ENCODE assay signal across 9 mouse cellular contexts in the genomic region with DNA sequence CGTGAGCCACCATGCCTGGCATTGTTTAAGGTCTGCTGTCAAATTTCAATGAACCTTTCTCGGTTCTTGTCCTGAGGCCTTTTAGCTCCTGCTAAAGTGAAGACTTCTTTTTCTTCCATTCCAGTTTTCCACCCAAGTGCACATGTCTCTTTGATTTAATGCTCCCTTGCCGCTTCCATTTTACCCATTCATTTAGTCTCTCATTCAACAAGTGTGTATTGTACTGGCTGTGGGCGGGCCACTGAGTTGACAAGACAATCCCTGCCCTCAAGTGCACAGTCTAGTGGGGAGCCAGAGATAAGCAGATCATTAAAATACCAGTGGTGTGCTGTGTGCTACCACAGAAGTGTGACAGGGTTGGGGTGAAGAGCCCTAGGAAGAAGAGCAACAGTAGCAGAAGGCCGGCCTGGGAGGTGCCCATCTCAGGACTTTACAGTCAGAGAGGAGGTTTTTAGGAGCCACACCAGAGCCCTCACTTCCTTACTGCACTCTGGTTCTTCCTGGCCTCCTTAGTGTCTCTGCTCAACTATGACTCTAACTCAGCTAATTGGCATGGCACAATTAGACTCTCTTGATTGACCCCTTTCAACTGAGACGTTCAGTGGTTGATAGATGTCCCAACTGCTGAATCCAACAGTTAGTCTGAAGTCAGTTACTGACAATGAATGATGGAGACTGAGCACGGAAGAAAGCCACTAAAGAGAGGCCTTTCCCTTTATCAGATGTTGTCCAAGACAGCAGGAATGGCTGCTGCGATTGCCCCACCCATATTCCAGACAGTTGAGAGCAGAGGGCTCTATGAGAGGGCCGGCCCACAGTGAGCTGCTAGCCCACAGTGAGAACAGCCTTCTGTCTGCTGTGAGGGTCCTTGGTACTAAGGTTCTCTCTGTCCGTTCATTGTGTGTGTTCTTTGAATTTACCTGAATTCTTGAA.
DNase-seq lines count a peak whose midpoint lies in the region; ATAC-seq and TF ChIP-seq lines count a peak whose summit lies in the region.
"Had no signal": no experiment of that assay in that cellular context is flagged by ENCODE, and none has a peak within 500 bp of the region (broad histone marks: within the 10 kb centered on the region; RNA-seq: fewer than 3 reads in every experiment).

No protein-coding gene starts in this region.

- 0 out of 2 replicates have a peak overlapping the region, but pooled peaks have one; percentile 24 for H3K27ac ChIP-seq in heart, embryonic 15.5 days
- H3K27ac ChIP-seq in heart, adult 2 months, result no peak overlapping the region
- no peak overlapping the region; the same call in 1 of the 2 replicates for H3K27ac ChIP-seq in hindbrain, embryonic 15.5 days (replicated peaks)
- 0 out of 2 replicates have a peak overlapping the region, but pooled peaks have one; percentile 15 for H3K27ac ChIP-seq in neural tube, embryonic 11.5 days (ENCODE audit: low read depth, low read length)

- no peak for TF ChIP-seq POLR2A in heart, adult 2 months (IDR thresholded peaks at IDR 0.05; ENCODE audit: insufficient read depth, low read depth, low read length)
- no peak for TF ChIP-seq POLR2A in brain, embryonic 14.5 days (IDR thresholded peaks at IDR 0.05; ENCODE audit: borderline replicate concordance, extremely low read depth, insufficient read depth, insufficient read length, poor library complexity, severe bottlenecking)

- no peak for TF ChIP-seq EP300 in heart, adult 2 months (IDR thresholded peaks at IDR 0.05; ENCODE audit: insufficient read depth, low read depth, low read length)

- H3K27me3 ChIP-seq in heart, embryonic 15.5 days, result no peaks in the 10 kb centered on the region
- H3K27me3 ChIP-seq in heart, adult 2 months (ENCODE audit: control insufficient read depth, insufficient read depth, low read length), result no peaks in the 10 kb centered on the region
- H3K27me3 ChIP-seq in hindbrain, embryonic 15.5 days, result no peaks in the 10 kb centered on the region
- H3K27me3 ChIP-seq in neural tube, embryonic 11.5 days (ENCODE audit: control insufficient read depth, insufficient read depth, low read length), result no peaks in the 10 kb centered on the region

- peaks cover 3% of the 10 kb centered on the region; the same call in 1 of the 2 replicates for H3K36me3 ChIP-seq in heart, embryonic 15.5 days
- peaks cover 2% of the 10 kb centered on the region for H3K36me3 ChIP-seq in heart, adult 2 months (ENCODE audit: control insufficient read depth, insufficient read depth, low read length)
- peaks cover 11% of the 10 kb centered on the region; the same call in 1 of the 2 replicates for H3K36me3 ChIP-seq in hindbrain, embryonic 15.5 days
- H3K36me3 ChIP-seq in neural tube, embryonic 11.5 days (ENCODE audit: control insufficient read depth, insufficient read depth, low read length), result no peaks in the 10 kb centered on the region

- 0 out of 2 replicates have a peak, but pooled peaks have one; percentile 33 for ATAC-seq in heart, embryonic 15.5 days (replicated peaks; ENCODE audit: insufficient number of reproducible peaks, insufficient read depth, low FRiP score, low read depth)
- 0 out of 2 replicates have a peak, but pooled peaks have one; percentile 34 for ATAC-seq in hindbrain, embryonic 15.5 days (ENCODE audit: low FRiP score, low read depth)
- ATAC-seq in neural tube, embryonic 11.5 days (ENCODE audit: insufficient read depth, low FRiP score, low TSS enrichment), result peak; percentile 91

- no peak for DNase-seq in heart, adult 2 months
- DNase-seq in brain, embryonic 14.5 days (ENCODE audit: low read depth), result peak; percentile 51
- DNase-seq in neural tube, embryonic 11.5 days (ENCODE audit: low spot score), result peak; percentile 53
- no peak for DNase-seq in spleen, postnatal 14 days (ENCODE audit: low spot score in 2 of 2)
- DNase-seq in spleen, adult 18-20 months, result no peak
- DNase-seq in urinary bladder, adult 2 months (ENCODE audit: low spot score), result no peak
- DNase-seq: adrenal gland, adult 8-10 months had no signal

- H3K9ac ChIP-seq in heart, embryonic 15.5 days, result no peak overlapping the region
- H3K9ac ChIP-seq in heart, adult 2 months (ENCODE audit: low read depth, low read length), result no peak overlapping the region
- no peak overlapping the region for H3K9ac ChIP-seq in hindbrain, embryonic 15.5 days
- H3K9ac ChIP-seq in neural tube, embryonic 11.5 days (ENCODE audit: low read length), result no peak overlapping the region

- peaks cover 38% of the 10 kb centered on the region for H3K4me1 ChIP-seq in heart, embryonic 15.5 days (replicated peaks)
- peaks cover 12% of the 10 kb centered on the region for H3K4me1 ChIP-seq in heart, adult 2 months (ENCODE audit: control insufficient read depth, insufficient read depth, low read length)
- H3K4me1 ChIP-seq in hindbrain, embryonic 15.5 days (replicated peaks), result peaks cover 16% of the 10 kb centered on the region
- peaks cover 21% of the 10 kb centered on the region for H3K4me1 ChIP-seq in neural tube, embryonic 11.5 days (ENCODE audit: control insufficient read depth, insufficient read depth, low read length)

- no peak overlapping the region for H3K4me3 ChIP-seq in heart, embryonic 15.5 days
- no peak overlapping the region for H3K4me3 ChIP-seq in heart, adult 2 months
- no peak overlapping the region for H3K4me3 ChIP-seq in hindbrain, embryonic 15.5 days
- H3K4me3 ChIP-seq in neural tube, embryonic 11.5 days (ENCODE audit: low read depth, low read length), result no peak overlapping the region

- H3K4me2 ChIP-seq in heart, embryonic 15.5 days, result no peak overlapping the region
- H3K4me2 ChIP-seq in hindbrain, embryonic 15.5 days, result no peak overlapping the region
- H3K4me2 ChIP-seq in neural tube, embryonic 11.5 days (ENCODE audit: low read depth), result no peak overlapping the region

- no peaks in the 10 kb centered on the region for H3K9me3 ChIP-seq in heart, embryonic 15.5 days (replicated peaks)
- no peaks in the 10 kb centered on the region for H3K9me3 ChIP-seq in hindbrain, embryonic 15.5 days
- H3K9me3 ChIP-seq in neural tube, embryonic 11.5 days (ENCODE audit: control insufficient read depth, low read length), result no peaks in the 10 kb centered on the region

- no peak for TF ChIP-seq CTCF in heart, adult 2 months (IDR thresholded peaks at IDR 0.05)
- TF ChIP-seq CTCF in brain, embryonic 14.5 days (IDR thresholded peaks at IDR 0.05; ENCODE audit: borderline replicate concordance, extremely low read depth, insufficient read depth, insufficient read length), result no peak

- intact Hi-C loops in heart, adult 2 months (cut with DNase I), result no loop called here

- WGBS in heart, embryonic 15.5 days, result 52% methylated on average over 10 of the region's 10 CpGs
- 72% methylated on average over 10 of the region's 10 CpGs for WGBS in heart, adult 2 months
- 33% methylated on average over 10 of the region's 10 CpGs for WGBS in hindbrain, embryonic 15.5 days
- WGBS in neural tube, embryonic 11.5 days, result 36% methylated on average over 10 of the region's 10 CpGs

- H3K79me2 ChIP-seq in heart, adult 2 months (replicated peaks; ENCODE audit: control insufficient read depth, insufficient read depth, low read length), result peaks cover 12% of the 10 kb centered on the region

Comparison
In these comparisons a context has a peak if more than half of its experiments do, and no peak if none do; other contexts are left out.
1. H3K27ac ChIP-seq: peak in heart, embryonic 15.5 days (single experiment) and neural tube, embryonic 11.5 days (single experiment); none in heart, adult 2 months (single experiment) and hindbrain, embryonic 15.5 days (single experiment).
2. ATAC-seq: peak in every context shown above with its lines; median percentile 91 in neural tube, embryonic 11.5 days; 34 in hindbrain, embryonic 15.5 days; 33 in heart, embryonic 15.5 days.
3. DNase-seq: peak in brain, embryonic 14.5 days (single experiment) and neural tube, embryonic 11.5 days (single experiment); none in heart, adult 2 months (0 of 2), spleen, postnatal 14 days (0 of 2), spleen, adult 18-20 months (0 of 2) and urinary bladder, adult 2 months (single experiment).